Mouse (Mus musculus) right cerebral cortex, adult 18-20 months (tissue): ENCODE data around the gene Galnt15.
"Not testable (repeated sequence)": the region's sequence is repeated elsewhere in the genome, so short reads cannot be mapped to it uniquely, and the experiment has no call there.

Source experiments
- DNase-seq: peaks from one replicate; pipeline ENCODE4 v3.0.0; 2022; ENCODE audit warnings: mixed read lengths

Galnt15 gene

GRCm38 (mm10) chr14:32037661-32038252, 9.0 kb downstream of the Galnt15 start:
- no peak for DNase-seq

- no peak for DNase-seq
Measured at GRCm38 (mm10) chr14:32042108-32042507, 13.3 kb downstream of the Galnt15 start.

GRCm38 (mm10) chr14:32046357-32046756, 17.6 kb downstream of the Galnt15 start:
- no peak for DNase-seq

- no peak for DNase-seq
Measured at GRCm38 (mm10) chr14:32050171-32050570, 21.4 kb downstream of the Galnt15 start.

GRCm38 (mm10) chr14:32053895-32054294, 25.1 kb downstream of the Galnt15 start:
- no peak for DNase-seq

GRCm38 (mm10) chr14:32054788-32055187, 26.0 kb downstream of the Galnt15 start:
- DNase-seq, result no peak

GRCm38 (mm10) chr14:32055781-32056180, 27.0 kb downstream of the Galnt15 start:
- no peak for DNase-seq

GRCm38 (mm10) chr14:32056675-32057074, 27.9 kb downstream of the Galnt15 start:
- no peak for DNase-seq

- no peak for DNase-seq
Measured at GRCm38 (mm10) chr14:32057664-32058063, 28.9 kb downstream of the Galnt15 start.

GRCm38 (mm10) chr14:32061398-32061797, 32.6 kb downstream of the Galnt15 start:
- DNase-seq, result no peak

- DNase-seq, result no peak
Measured at GRCm38 (mm10) chr14:32072807-32073206, 44.0 kb downstream of the Galnt15 start.

GRCm38 (mm10) chr14:32073211-32073685, 44.5 kb downstream of the Galnt15 start:
- peak; percentile 86 for DNase-seq

- DNase-seq, result no peak
Measured at GRCm38 (mm10) chr14:32073901-32074300, 45.1 kb downstream of the Galnt15 start.

- DNase-seq, result peak; percentile 33
Measured at GRCm38 (mm10) chr14:32076896-32077575, 48.2 kb downstream of the Galnt15 start.

- peak; percentile 24 for DNase-seq
Measured at GRCm38 (mm10) chr14:32081026-32081425, 52.2 kb downstream of the Galnt15 start.

GRCm38 (mm10) chr14:32082891-32083290, 54.1 kb downstream of the Galnt15 start:
- DNase-seq, result no peak

GRCm38 (mm10) chr14:32083466-32083865, 54.7 kb downstream of the Galnt15 start:
- no peak for DNase-seq

GRCm38 (mm10) chr14:32084761-32085485, 56.1 kb downstream of the Galnt15 start, which contains the start of gene Oxnad1:
TSS of gene Oxnad1 (plus strand) at chr14:32085374.
- DNase-seq, result no peak

- DNase-seq, result peak; percentile 99
Measured at GRCm38 (mm10) chr14:32085486-32086201, 56.9 kb downstream of the Galnt15 start, which contains the start of gene Dph3. TSS of gene Dph3 (minus strand) at chr14:32085729.

GRCm38 (mm10) chr14:32086226-32086625, 57.4 kb downstream of the Galnt15 start:
- DNase-seq, result no peak

GRCm38 (mm10) chr14:32087584-32088248, 58.9 kb downstream of the Galnt15 start:
- DNase-seq, result not testable (repeated sequence)

- DNase-seq, result no peak
Measured at GRCm38 (mm10) chr14:32091124-32091523, 62.3 kb downstream of the Galnt15 start.
